Mouse (Mus musculus): ENCODE data around the gene Pheta1. TPM values are rescaled to one million over a fixed set of nuclear protein-coding genes. Genes with fewer than 3 reads are reported as not detected.

Pheta1 gene
- polyA plus RNA-seq, 1 experiment from 2014 or later = 65.0 TPM

DNA sequence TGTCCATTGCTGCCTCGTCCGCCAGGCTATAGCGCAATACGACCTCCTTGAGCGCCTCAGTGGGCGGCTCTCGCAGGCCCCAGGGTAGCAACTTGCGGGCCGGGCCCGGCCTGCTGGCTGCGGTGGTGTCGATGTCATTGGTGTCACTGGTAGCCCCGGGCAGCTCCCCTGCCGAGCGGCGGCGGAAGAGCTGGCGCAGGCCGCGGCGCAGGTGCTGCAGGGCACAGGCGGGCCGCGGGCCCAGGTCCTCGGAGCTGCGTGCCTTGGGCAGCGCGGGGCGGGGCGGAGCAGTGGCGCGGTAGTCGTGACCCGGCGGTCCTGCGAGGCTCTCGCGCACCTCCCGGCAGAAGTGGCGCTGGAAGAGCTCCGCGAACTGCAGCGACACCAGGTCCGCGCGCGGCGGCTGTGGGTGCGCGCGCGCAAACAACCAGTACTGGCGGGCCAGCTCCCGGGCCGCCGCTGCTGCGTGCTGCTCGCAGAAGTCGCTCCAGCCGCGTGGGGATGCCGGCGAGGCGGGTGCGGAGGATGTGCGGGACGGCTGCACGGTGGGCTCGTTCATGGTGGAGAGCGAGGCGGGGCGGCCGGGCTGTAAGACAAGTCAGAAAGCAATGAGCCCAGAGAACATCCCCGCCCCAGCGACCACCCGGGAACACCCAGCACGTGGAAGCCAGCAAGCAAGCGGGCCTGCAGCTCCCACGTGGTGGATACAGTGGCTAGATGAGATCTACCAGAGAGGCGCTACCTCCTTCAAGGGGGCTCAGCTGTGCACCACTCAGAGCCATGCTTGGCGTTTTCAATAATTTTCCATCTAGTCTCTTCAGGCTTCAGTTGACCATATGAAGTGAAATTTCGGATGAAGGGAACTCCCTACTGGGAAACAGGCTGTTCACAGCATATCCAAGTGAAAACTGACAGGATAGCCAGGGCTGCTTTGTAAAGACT is 20.0 kb upstream of the Pheta1 start:
- ATAC-seq = peak; percentile 54

DNA sequence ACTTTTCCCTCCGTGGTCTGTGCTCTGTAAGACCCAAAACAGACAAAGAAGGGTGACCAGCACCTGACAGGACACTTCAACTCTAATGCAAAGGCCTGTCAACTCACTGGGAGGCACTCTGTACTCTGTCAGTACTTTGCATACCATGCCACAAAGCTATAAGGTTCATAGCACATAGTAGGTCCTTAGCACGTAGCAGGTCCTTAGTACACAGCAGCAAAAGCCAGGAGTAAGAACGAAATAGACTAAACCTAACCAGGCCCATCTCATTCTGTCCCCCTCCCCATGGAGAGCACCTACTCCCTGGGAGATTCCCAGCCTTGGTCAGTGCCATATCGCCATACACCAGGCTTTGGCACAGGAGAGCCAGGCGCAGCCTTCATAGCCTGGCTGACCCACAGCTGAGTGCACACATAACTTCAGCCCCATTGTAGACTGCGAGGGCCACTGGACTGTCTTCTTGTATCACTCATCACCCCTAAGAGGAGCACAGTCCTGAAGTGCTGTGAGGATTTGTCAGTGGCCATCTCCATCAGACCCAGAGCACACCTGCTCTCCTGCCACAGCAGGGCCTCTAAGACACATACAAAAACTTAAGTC is 17.7 kb upstream of the Pheta1 start:
- Histone ChIP-seq H3K9ac (ENCODE audit: low read depth, low read length) (no peak overlapping the region), H3K4me2 (replicated peaks; ENCODE audit: low read depth) (no peak overlapping the region), H3K36me3 (ENCODE audit: control insufficient read depth, insufficient read depth) (peaks cover 12% of the 10 kb centered on the region), H3K4me1 (replicated peaks; ENCODE audit: control insufficient read depth, insufficient read depth, low read length) (peaks cover 12% of the 10 kb centered on the region), H3K9me3 (ENCODE audit: control insufficient read depth) (no peaks in the 10 kb centered on the region), H3K27ac (ENCODE audit: low read depth, low read length) (no peak overlapping the region), H3K4me3 (ENCODE audit: low read depth, low read length) (no peak overlapping the region), H3K27me3 (replicated peaks; ENCODE audit: control insufficient read depth, insufficient read depth, low read length) (no peaks in the 10 kb centered on the region)
- TF ChIP-seq CTCF (IDR thresholded peaks at IDR 0.05; ENCODE audit: low read depth) = no peak
- 91% methylated on average over 6 of the region's 6 CpGs for WGBS
- ATAC-seq = no peak

More for the DNA sequence above, 20.0 kb upstream of the Pheta1 start:
- TF ChIP-seq CTCF (IDR thresholded peaks at IDR 0.05; ENCODE audit: low read depth) = 0 out of 2 replicates have a peak, but pooled peaks have one; percentile 29
- Histone ChIP-seq H3K27ac (ENCODE audit: low read depth, low read length) (peak overlapping the region; percentile 81), H3K4me3 (ENCODE audit: low read depth, low read length) (peak overlapping the region; percentile 26), H3K9me3 (ENCODE audit: control insufficient read depth) (no peaks in the 10 kb centered on the region), H3K27me3 (replicated peaks; ENCODE audit: control insufficient read depth, insufficient read depth, low read length) (no peaks in the 10 kb centered on the region), H3K4me1 (replicated peaks; ENCODE audit: control insufficient read depth, insufficient read depth, low read length) (peaks cover 12% of the 10 kb centered on the region; the same call in 1 of the 2 replicates), H3K36me3 (ENCODE audit: control insufficient read depth, insufficient read depth) (peaks cover 25% of the 10 kb centered on the region), H3K9ac (ENCODE audit: low read depth, low read length) (peak overlapping the region; percentile 45), H3K4me2 (replicated peaks; ENCODE audit: low read depth) (peak overlapping the region; percentile 65)
- 25% methylated on average over 79 of the region's 82 CpGs for WGBS

DNA sequence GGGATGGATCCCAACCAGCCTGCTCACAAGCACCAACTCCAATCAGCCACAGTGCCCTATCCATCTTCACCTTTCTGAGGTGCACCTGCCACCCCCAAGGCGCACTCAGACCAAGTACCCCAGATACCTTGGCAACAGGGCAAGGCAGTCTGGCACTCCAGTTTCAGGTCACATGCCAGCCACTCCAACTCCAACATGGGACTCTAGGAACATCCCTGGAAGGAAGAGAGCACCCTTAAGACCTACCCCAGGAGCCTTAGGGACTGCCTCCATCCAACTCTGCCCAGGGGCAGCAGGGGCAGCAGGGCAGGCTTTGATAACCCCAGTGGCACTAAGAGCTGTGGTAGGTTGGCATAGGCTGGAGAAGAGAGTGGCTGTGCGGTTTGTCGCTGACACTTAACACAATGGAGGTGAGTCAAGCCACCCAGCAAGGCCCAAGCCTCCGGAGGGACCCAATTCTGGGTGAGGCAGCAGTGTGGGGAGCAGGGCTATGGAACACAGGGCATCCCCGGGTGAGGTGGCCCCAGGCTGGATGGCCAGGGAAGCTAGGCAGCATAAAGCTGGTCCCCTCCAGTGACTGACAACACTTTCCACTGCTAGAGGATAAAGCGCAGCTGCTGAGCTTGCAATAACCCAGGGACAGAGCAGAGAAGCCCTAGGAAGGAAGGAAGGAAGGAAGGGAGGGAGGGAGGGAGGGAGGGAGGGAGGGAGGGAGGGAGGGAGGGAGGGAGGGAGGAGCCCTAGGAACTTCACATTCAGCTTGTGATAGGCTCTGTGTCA is 16.2 kb upstream of the Pheta1 start:
- Histone ChIP-seq H3K27ac (ENCODE audit: low read depth, low read length) (no peak overlapping the region), H3K9me3 (ENCODE audit: control insufficient read depth) (no peaks in the 10 kb centered on the region), H3K27me3 (replicated peaks; ENCODE audit: control insufficient read depth, insufficient read depth, low read length) (no peaks in the 10 kb centered on the region), H3K4me2 (replicated peaks; ENCODE audit: low read depth) (0 out of 2 replicates have a peak overlapping the region, but pooled peaks have one; percentile 3), H3K36me3 (ENCODE audit: control insufficient read depth, insufficient read depth) (peaks cover 12% of the 10 kb centered on the region), H3K9ac (ENCODE audit: low read depth, low read length) (no peak overlapping the region), H3K4me1 (replicated peaks; ENCODE audit: control insufficient read depth, insufficient read depth, low read length) (peaks cover 9% of the 10 kb centered on the region), H3K4me3 (ENCODE audit: low read depth, low read length) (no peak overlapping the region)
- 85% methylated on average over 5 of the region's 6 CpGs for WGBS
- no peak for TF ChIP-seq CTCF (IDR thresholded peaks at IDR 0.05; ENCODE audit: low read depth)
- no peak for ATAC-seq

DNA sequence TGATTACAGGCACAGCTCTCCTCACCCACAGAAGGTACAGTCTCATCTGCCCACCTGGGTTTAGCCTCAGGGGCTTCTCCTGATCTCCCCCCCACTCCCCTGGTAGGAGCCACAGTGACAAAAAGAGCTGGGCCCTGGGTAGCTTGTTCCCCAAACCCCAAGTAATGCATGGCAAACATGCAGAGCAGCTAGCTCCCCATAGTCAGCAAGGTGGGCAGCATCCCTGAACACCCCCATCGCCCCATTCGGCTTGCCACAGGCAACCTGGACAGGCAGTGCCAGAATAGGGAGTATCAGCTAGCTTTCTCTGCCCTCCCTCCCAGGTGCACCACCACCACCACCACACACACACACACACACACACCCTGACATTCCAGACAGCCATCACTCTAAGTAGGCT is 15.6 kb upstream of the Pheta1 start:
- no peak for ATAC-seq
- Histone ChIP-seq H3K9me3 (ENCODE audit: control insufficient read depth) (no peaks in the 10 kb centered on the region), H3K4me1 (replicated peaks; ENCODE audit: control insufficient read depth, insufficient read depth, low read length) (peaks cover 6% of the 10 kb centered on the region), H3K27me3 (replicated peaks; ENCODE audit: control insufficient read depth, insufficient read depth, low read length) (no peaks in the 10 kb centered on the region), H3K36me3 (ENCODE audit: control insufficient read depth, insufficient read depth) (peaks cover 6% of the 10 kb centered on the region), H3K4me2 (replicated peaks; ENCODE audit: low read depth) (peak overlapping the region; percentile 92), H3K27ac (ENCODE audit: low read depth, low read length) (no peak overlapping the region), H3K4me3 (ENCODE audit: low read depth, low read length) (no peak overlapping the region), H3K9ac (ENCODE audit: low read depth, low read length) (no peak overlapping the region)
- 96% methylated on average over 2 of the region's 2 CpGs for WGBS
- no peak for TF ChIP-seq CTCF (IDR thresholded peaks at IDR 0.05; ENCODE audit: low read depth)

- ATAC-seq = no peak
- TF ChIP-seq CTCF (IDR thresholded peaks at IDR 0.05; ENCODE audit: low read depth) = no peak
These were observed 15.1 kb upstream of the Pheta1 start for GRCm38 (mm10) chr5:121833572-121834240.

More at GRCm38 (mm10) chr5:121833572-121834240, 15.1 kb upstream of the Pheta1 start:
- no peak overlapping the region for H3K4me3 ChIP-seq (ENCODE audit: low read depth, low read length)
- WGBS = 46% methylated on average over 10 of the region's 10 CpGs
- no peaks in the 10 kb centered on the region for H3K9me3 ChIP-seq (ENCODE audit: control insufficient read depth)
- H3K27ac ChIP-seq (ENCODE audit: low read depth, low read length) = no peak overlapping the region
- H3K4me2 ChIP-seq (replicated peaks; ENCODE audit: low read depth) = peak overlapping the region; percentile 92
- peaks cover 6% of the 10 kb centered on the region for H3K4me1 ChIP-seq (replicated peaks; ENCODE audit: control insufficient read depth, insufficient read depth, low read length)
- H3K9ac ChIP-seq (ENCODE audit: low read depth, low read length) = no peak overlapping the region
- H3K27me3 ChIP-seq (replicated peaks; ENCODE audit: control insufficient read depth, insufficient read depth, low read length) = no peaks in the 10 kb centered on the region
- H3K36me3 ChIP-seq (ENCODE audit: control insufficient read depth, insufficient read depth) = peaks cover under 1% of the 10 kb centered on the region; the same call in 1 of the 2 replicates

Measured in intestine, postnatal 0 days (tissue).